Mouse (Mus musculus) thymus, postnatal 14 days (tissue): ENCODE data around the gene Orc3.

ENCODE experiments used
- DNase-seq: peaks from one replicate; pipeline ENCODE4 v3.0.0; 2021

Gene Orc3

DNA sequence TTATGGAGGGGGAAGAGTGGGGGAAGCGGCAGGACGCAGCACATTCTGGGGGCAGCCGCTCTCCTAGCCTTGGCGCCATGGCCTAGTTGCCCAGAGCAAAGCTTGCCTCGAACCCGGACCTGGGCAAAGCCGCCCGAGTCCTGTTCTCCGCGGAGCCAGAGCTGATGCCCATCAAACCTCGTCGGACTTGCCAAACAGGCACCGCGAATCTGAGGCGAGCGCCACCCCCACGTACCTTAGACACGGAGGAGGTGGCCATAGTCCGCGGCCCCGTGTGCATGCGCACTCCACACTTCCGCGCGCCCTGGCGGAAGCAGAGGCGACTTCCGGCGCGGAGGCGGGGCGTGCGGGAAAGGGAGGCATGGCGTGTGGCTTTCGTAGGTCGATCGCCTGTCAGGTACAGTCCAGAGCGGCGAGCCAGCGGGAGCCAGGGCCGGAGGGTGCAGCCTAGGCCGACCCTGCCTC is at the start of gene Orc3, which contains the start of gene Rars2:
TSS of gene Orc3 (minus strand) at position 315 of the 465 bp plus-strand sequence.
TSS of gene Rars2 (plus strand) at position 328 of the 465 bp plus-strand sequence.
- DNase-seq, result peak; percentile 93

DNA sequence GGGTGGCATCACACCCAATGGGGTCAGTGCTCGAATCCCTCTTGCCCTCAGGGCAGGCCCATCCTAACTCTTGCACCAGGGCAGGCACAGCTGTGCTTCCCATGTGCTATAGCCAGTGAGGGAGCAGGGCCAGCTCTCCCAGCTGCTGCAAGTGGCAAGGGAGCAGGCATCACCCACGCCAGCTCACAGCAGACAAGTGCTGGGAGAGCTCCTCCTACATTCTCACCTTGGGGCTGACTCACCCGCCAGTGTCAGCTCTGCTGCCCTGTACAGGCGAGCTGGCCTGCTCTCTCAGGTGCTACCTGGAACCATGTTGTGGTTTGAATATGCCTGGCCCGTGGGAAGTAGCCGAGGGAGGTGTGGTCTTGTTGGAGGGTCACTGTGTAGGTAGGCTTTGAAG is 47.2 kb upstream of the Orc3 start:
- no peak for DNase-seq

- no peak for DNase-seq
These were observed 46.8 kb upstream of the Orc3 start for GRCm38 (mm10) chr4:34661514-34661913.

DNA sequence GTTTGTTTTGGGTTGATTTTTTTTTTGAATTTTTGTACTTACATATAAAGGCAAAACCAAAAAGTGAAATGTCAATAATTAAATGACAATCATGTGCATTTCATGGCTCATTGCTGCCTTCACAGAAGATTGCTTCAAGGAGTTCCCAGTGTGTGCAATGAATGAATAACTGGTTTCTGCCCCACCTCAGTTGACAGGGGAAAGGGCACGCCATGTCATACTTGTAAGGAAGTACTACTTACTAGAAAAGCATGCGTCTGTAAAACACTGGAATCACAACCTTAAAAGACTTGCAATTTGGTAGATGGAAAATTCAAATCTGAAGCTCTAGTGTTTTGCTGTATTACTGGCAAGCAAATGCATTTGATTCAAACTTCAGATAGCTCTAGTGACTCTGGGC is 44.3 kb upstream of the Orc3 start:
- DNase-seq, result no peak

DNA sequence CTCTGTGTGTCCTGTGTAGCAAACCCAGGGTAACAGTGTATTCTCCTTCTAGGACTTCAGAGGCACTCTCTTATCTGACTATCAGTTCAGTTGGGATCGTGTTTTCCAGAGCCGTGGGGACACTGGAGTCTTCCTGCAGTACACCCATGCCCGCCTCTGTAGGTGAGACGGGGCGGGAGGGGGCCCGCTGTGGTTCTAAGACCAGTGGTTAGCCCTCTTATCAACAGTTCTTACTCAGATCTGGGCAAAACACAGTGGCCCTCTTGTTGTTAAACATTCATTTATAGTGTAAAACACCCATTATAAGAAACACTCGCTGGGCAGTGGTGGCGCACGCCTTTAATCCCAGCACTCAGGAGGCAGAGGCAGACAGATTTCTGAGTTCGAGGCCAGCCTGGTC is 41.4 kb upstream of the Orc3 start:
- DNase-seq, result no peak

- no peak for DNase-seq
These were observed 38.4 kb upstream of the Orc3 start for GRCm38 (mm10) chr4:34653179-34653578.

- no peak for DNase-seq
These were observed 30.0 kb upstream of the Orc3 start for GRCm38 (mm10) chr4:34644779-34645178.

DNA sequence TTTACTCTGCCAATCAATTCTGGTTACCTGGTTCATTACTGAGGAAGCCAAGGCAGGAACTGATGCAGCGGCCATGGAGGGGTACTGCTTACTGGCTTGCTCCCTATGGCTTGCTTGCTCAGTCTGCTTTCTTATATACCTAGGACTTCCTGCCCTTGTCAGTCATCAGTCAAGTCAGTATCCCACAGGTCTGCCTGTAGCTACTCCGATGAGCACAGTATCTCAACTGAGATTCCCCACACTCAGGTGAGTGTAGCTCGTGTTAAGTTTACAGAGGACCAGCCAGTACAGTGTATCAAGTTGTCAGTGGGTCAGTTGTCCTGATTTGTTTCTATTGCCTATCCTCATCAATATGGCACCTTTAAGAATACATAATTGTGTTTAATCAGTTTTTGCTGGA is 26.0 kb upstream of the Orc3 start:
- DNase-seq, result no peak

DNA sequence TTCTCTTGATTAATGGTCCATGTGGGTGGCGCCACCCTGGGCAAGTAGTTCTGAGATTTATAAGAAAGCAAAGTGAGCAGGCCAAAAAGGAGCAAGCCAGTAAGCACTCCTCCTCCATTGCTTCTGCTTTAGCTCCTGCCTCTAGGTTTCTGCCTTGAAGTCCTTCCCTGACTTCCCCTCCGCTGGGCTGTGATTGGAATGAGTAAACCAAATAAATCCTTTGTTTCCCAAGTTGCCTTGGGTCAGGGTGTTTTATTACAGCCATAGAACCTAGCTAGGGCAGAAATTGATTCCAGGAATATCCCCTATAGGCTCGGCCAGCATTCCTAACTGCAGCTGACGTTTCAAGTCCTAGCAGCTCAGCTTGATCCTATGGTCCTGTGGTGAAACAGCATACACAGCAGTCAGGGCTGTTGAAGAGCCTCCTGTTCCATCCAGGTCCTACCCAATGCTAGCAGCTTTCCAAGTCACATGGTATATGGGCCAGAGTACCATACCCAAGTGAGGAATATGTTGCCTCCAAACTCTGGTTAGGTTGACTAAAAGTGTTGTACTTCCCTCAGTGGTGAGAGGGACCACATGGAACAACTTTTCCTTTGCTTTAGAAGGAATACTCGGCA is 25.1 kb upstream of the Orc3 start:
- DNase-seq, result no peak

- DNase-seq, result no peak
These were observed 23.1 kb upstream of the Orc3 start for GRCm38 (mm10) chr4:34637851-34638250.

GRCm38 (mm10) chr4:34637386-34637785 is 22.6 kb upstream of the Orc3 start:
- DNase-seq, result no peak

GRCm38 (mm10) chr4:34636036-34636435 is 21.3 kb upstream of the Orc3 start:
- DNase-seq, result no peak

- no peak for DNase-seq
These were observed 19.4 kb upstream of the Orc3 start for GRCm38 (mm10) chr4:34634129-34634528.

DNA sequence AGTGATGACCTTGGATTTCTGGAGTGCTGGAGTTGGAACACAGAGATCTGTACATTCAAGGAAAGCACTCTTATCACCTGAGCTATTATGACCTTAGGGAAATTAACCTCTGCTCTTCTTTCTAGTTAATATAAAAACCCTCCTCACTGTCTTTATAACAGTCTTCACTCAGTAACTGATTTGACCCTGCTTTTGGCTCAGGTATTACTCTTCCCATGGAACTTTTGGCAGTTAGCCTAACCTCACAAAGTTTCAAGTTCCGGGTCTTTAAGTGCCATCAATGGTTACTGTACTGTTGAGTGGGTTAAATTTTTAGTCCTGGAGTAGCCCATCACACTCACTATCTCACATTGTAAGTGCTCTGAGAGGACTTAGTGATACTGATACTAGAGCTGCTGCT is 15.2 kb upstream of the Orc3 start:
- DNase-seq, result no peak

GRCm38 (mm10) chr4:34626401-34626800 is 11.7 kb upstream of the Orc3 start:
- DNase-seq, result no peak

- DNase-seq, result no peak
These were observed 10.8 kb upstream of the Orc3 start for GRCm38 (mm10) chr4:34625556-34625955.

GRCm38 (mm10) chr4:34616146-34616545 is 1.4 kb upstream of the Orc3 start:
- DNase-seq, result no peak

DNA sequence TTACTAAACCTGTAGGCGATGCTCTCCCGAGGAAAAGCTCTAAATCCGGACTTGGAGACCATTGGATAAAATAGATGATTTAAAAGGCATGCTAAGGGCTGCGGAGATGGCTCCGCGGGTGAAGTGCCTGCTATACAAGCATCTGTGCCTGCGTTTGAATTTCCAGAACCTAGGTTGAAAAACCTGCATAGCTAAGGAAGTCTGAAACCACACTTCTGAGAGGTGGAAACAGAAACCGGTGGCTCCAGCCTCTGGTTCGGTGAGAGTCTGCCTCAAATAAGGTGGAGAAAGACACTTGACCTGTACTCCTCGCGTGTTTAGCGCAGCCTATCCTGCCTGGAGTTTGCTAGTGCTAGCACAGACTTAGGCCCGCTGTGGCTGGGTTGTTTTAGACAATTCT is 559 bp upstream of the Orc3 start:
- peak; percentile 18 for DNase-seq

DNA sequence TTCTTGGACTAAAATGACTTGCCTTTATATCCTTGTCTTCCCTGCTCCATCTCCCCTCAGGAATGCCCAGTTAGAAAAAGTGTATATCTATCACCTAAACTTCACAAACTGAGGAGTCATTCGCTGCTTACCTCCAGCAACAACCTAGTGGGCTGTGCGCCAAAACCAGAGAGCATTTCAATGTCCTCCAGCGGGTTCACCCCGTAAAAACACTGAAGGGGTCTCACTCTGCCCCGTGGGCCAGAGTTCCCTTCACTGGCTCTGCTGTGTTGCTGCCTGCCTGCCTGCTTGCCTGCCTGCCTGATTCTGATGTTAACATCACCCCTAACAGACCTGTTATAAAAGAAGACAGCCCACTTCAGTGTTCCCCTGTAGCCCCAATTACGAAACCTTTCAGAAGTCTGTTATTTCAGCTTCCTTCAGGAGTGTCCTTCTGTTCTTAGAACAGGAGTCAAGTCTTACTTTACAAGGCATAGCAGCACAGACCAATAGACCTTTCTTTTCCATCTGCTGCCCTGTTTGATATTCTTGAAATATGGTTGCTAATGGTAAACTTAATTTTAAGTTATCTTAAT is 1.1 kb downstream of the Orc3 start:
- DNase-seq, result peak; percentile 7

DNA sequence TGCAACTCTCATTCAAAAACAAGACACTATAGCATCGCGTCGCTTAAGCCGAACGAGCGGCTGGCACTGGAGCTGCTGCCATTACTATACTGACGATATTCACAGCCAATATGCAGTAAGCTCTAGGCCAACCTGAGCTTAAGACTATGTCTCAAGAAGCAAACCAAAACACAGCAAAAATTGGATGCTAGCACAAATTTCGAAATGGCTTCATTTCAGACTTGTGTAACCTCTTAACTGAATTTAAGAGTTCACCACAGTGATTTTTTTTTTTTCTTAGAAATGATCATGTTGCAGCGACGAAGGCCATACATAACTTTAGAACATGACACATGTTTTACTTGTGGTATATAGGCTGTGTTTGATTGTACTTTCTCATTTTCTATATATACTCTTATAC is 8.1 kb downstream of the Orc3 start:
- no peak for DNase-seq

DNA sequence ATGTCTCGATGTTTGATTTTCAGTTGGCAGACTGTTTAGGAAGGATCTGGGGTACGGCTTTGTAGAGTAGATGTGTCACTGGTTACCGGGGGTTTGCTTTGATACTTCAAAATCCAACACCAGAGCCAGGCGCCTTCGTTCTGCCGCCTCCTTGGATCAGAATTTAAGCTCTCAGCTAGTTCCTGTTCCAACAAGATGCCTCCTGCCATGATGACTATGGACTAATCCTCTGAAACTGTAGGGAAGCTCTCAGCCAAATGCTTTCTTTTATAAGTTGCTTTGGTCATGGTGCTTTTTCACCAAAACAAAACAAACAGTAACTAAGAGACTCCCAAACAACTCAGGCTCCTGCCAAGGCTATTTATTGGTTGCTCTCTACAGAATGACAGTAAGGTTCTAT is 11.6 kb downstream of the Orc3 start:
- DNase-seq, result no peak

DNA sequence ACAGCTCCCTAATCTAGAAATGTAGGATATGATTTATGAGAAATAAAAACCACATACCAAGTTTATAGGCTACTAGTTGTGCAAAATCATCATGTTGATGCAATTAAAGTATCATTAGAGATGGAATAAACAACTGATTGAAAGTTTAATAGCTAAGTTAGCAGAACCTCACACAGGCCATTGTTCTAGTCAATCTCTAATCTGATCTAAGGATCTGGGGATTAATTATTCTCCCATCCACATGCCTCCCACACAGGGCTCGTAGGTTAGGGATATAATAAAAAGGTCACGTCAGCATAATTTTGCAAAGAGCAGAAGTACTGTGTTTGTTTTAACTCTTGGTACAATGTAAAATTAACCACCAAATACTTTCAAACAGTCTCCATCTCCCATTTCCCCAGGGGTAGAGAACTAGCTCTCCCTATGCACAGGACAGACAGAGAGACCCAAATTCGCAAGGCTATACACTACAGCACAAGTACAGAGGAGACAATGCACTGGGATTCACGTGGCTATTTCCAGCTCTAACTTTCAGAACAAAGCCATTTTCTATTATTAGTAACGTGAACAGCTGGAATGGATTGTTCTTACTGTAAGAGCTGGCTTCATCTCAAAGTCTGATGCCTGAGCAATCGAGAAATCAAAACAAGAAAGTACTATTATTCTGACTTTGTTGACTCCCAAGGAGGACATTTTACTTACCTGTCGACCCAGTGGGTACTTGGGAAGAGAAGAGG is 29.7 kb downstream of the Orc3 start:
- no peak for DNase-seq

DNA sequence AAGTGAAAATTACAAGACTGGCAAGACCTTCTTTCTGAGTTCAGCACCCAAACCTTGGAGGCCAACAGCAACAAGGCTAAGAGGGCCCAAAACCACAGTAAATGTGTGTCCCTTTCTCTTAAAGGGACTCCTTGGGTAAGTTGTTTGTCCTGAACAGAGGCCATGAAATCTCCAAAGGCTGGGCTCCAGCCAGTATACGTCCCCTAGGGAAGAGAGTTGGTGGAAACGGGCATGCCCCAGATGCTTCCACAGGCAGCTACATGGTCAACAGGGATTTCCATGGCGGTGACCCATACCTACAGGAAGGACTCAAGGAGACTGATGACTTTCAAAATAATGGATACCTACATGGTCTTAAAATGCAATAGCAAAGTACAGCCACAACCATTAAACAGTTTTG is 31.3 kb downstream of the Orc3 start:
- DNase-seq, result no peak

DNA sequence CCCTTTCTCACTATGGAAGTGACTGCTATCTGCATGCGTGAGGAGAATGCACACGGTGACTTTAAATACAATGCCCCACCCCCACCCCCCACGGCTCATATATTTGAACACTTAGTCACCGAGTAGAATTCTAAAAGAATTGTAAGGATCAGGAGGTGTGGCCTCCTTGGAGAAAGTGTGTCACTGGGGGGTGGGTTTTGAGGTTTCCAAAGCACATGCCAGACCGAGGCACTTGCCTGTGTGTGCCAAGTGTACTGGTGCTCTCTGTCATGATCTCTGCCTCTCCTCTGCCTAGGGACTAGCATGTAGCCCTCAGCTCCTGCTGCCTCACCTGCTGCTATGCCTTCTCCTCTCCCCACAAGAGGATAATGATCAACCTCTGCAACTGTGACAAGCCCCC is 32.3 kb downstream of the Orc3 start:
- DNase-seq, result no peak
